Mouse (Mus musculus) liver, embryonic 14.5 days (tissue): Measurements from ENCODE around the gene Ttll8. TPM values are rescaled to one million over a fixed set of nuclear protein-coding genes. Genes with fewer than 3 reads are reported as not detected.

Source experiments
- ATAC-seq: fragments of 200-750 bp; cut with Nextera tagmentation; 2 replicates; pipeline ENCODE4 v1.8.0; 2017; ENCODE audit warnings: moderate number of reproducible peaks, mild to moderate bottlenecking, moderate library complexity; ENCODE audit not compliant: insufficient read depth
- DNase-seq, 3 experiments: peaks; one replicate each; pipeline ENCODE4 v3.0.0-alpha.2; 2012 to 2013; ENCODE audit warnings: low read depth in 3 of 3, low spot score in 3 of 3
- H3K27ac ChIP-seq: fragments of 300-500 bp; sonication (generic); 2 replicates; pipeline ENCODE4 v1.5.1; 2014; ENCODE audit warnings: moderate library complexity, mild to moderate bottlenecking, control low read depth, inconsistent platforms
- H3K27me3 ChIP-seq: fragments of 300-500 bp; sonication (generic); 2 replicates; pipeline ENCODE4 v1.6.1; 2014; ENCODE audit warnings: mild to moderate bottlenecking, low read length, moderate library complexity; ENCODE audit not compliant: control insufficient read depth, insufficient read depth
- H3K36me3 ChIP-seq: fragments of 300-500 bp; sonication (generic); replicated peaks from 2 replicates; pipeline ENCODE4 v1.6.1; 2014; ENCODE audit warnings: low read depth; ENCODE audit not compliant: control insufficient read depth, insufficient read depth
- H3K4me1 ChIP-seq, 2 experiments: fragments of 200-500 bp in 1 of 2; fragments of 300-500 bp in 1 of 2; sonication (generic) in 1 of 2; replicated peaks; 2 replicates each; pipeline ENCODE4 v1.6.1; 2012 to 2014; ENCODE audit warnings: antibody characterized with exemption in 1 of 2, inconsistent platforms in 1 of 2, low read length in 1 of 2; ENCODE audit not compliant: control insufficient read depth in 2 of 2, insufficient read depth in 2 of 2
- H3K4me2 ChIP-seq: fragments of 300-500 bp; sonication (generic); 2 replicates; pipeline ENCODE4 v1.6.1; 2014; ENCODE audit warnings: low read depth, mild to moderate bottlenecking, control low read depth, moderate library complexity
- H3K4me3 ChIP-seq, 2 experiments: fragments of 200-500 bp in 1 of 2; fragments of 300-500 bp in 1 of 2; sonication (generic) in 1 of 2; 2 replicates each; pipeline ENCODE4 v1.5.1; 2012 to 2014; ENCODE audit warnings: low read depth in 2 of 2, low read length in 2 of 2, mild to moderate bottlenecking in 2 of 2, control low read depth in 1 of 2, inconsistent platforms in 1 of 2, moderate library complexity in 1 of 2; ENCODE audit not compliant: insufficient read depth in 1 of 2
- H3K9ac ChIP-seq: fragments of 300-500 bp; sonication (generic); replicated peaks from 2 replicates; pipeline ENCODE4 v1.6.1; 2014; ENCODE audit warnings: mild to moderate bottlenecking, control low read depth, moderate library complexity
- H3K9me3 ChIP-seq: fragments of 300-500 bp; sonication (generic); 2 replicates; pipeline ENCODE4 v1.6.1; 2016; ENCODE audit warnings: low read length, mixed read lengths; ENCODE audit not compliant: control insufficient read depth
- CTCF ChIP-seq: IDR thresholded peaks from 2 replicates; pipeline ENCODE4 v1.5.1; 2016; ENCODE audit warnings: antibody characterized with exemption, low read depth, control low read depth
- EP300 ChIP-seq: IDR thresholded peaks from 2 replicates; pipeline ENCODE4 v1.6.1; 2016; ENCODE audit warnings: antibody characterized with exemption, low read depth
- WGBS: fragments of 180-500 bp; shearing (Covaris S2); extraction: QIAGEN DNeasy Blood & Tissue Kit; methylation state at CpG from one replicate; pipeline ENCODE4 v1.1.7; 2014; ENCODE audit not compliant: insufficient replicate concordance; 5-methylcytosine and 5-hydroxymethylcytosine counted together
- polyA plus RNA-seq, 2 experiments: library from polyadenylated mRNA; depleted of rRNA in 1 of 2; stranded (reverse) in 1 of 2; unstranded in 1 of 2; fragments of >200 nt; fragmentation: Nextera tagmentation in 1 of 2; extraction: Ambion mirVana in 1 of 2; gene quantifications; 2 replicates each; pipeline versions ENCODE4 v1.2.1 to v1.2.3; 2012 to 2014

Gene Ttll8
- polyA plus RNA-seq, 2 experiments = not detected

GRCm38 (mm10) chr15:88862881-88863694 lies 91.1 kb downstream of the Ttll8 start:
- ATAC-seq (0 out of 2 replicates have a peak, but pooled peaks have one; percentile 0), DNase-seq (no peak)
- Histone ChIP-seq H3K4me2 (peak overlapping the region; percentile 83), H3K36me3 (peaks cover 8% of the 10 kb centered on the region), H3K27me3 (no peaks in the 10 kb centered on the region), H3K9ac (peak overlapping the region; percentile 48), H3K4me1 (peaks cover 7 to 18% of the 10 kb centered on the region in 2 experiments), H3K9me3 (no peaks in the 10 kb centered on the region), H3K27ac (no peak overlapping the region), H3K4me3 (peak overlapping the region; percentile 60 to 69)
- TF ChIP-seq EP300 = no peak
- TF ChIP-seq CTCF = no peak
- under 1% methylated on average over 92 of the region's 98 CpGs for WGBS

- WGBS = under 1% methylated on average over 106 of the region's 107 CpGs
- Histone ChIP-seq H3K27ac (no peak within 1 kb of the TSS; the same call in 1 of the 2 replicates), H3K4me1 (peaks cover 7 to 12% of the 10 kb centered on the region in 2 experiments), H3K27me3 (no peaks in the 10 kb centered on the region), H3K36me3 (peaks cover 8% of the 10 kb centered on the region), H3K9ac (peak within 1 kb of the TSS; percentile 48), H3K9me3 (no peaks in the 10 kb centered on the region), H3K4me2 (peak within 1 kb of the TSS; percentile 83), H3K4me3 (peak within 1 kb of the TSS; percentile 60 to 69)
- peak; percentile 86 for ATAC-seq
- TF ChIP-seq CTCF (peak; percentile 11; the same call in 1 of the 2 replicates), EP300 (0 out of 2 replicates have a peak, but pooled peaks have one; percentile 19)
- peak; percentile 89 to 91 (median 90) for DNase-seq
Observed at GRCm38 (mm10) chr15:88861772-88862622, 92.2 kb downstream of the Ttll8 start, which contains the start of gene Pim3. Gene Pim3 (plus strand): TSS chr15:88862186.

GRCm38 (mm10) chr15:88860781-88861180 lies 93.4 kb downstream of the Ttll8 start:
- no peak for DNase-seq
- TF ChIP-seq EP300 (no peak), CTCF (no peak)
- no peak overlapping the region for H3K4me3 ChIP-seq
- H3K9ac ChIP-seq = no peak overlapping the region
- H3K4me1 ChIP-seq = peaks cover 7 to 9% of the 10 kb centered on the region in 2 experiments
- peaks cover 8% of the 10 kb centered on the region for H3K36me3 ChIP-seq
- no peak for ATAC-seq
- no peaks in the 10 kb centered on the region for H3K27me3 ChIP-seq
- 62% methylated on average over 3 of the region's 3 CpGs for WGBS
- H3K4me2 ChIP-seq = no peak overlapping the region
- H3K27ac ChIP-seq = no peak overlapping the region
- no peaks in the 10 kb centered on the region for H3K9me3 ChIP-seq

GRCm38 (mm10) chr15:88859206-88859970 lies 94.8 kb downstream of the Ttll8 start:
- 65% methylated on average over 8 of the region's 8 CpGs for WGBS

More at GRCm38 (mm10) chr15:88859206-88859970, 94.8 kb downstream of the Ttll8 start:
- H3K36me3 ChIP-seq = no peaks in the 10 kb centered on the region; the same call in 1 of the 2 replicates
- H3K27me3 ChIP-seq = no peaks in the 10 kb centered on the region
- no peak for TF ChIP-seq EP300
- no peak for TF ChIP-seq CTCF
- peaks cover 7 to 11% of the 10 kb centered on the region in 2 experiments for H3K4me1 ChIP-seq
- no peak overlapping the region for H3K9ac ChIP-seq
- no peak for DNase-seq
- H3K9me3 ChIP-seq = no peaks in the 10 kb centered on the region
- no peak overlapping the region for H3K27ac ChIP-seq
- ATAC-seq = no peak
- H3K4me2 ChIP-seq = no peak overlapping the region
- H3K4me3 ChIP-seq = no peak overlapping the region
